Mouse (Mus musculus): Measurements from ENCODE around the gene Spta1.

GRCm38 (mm10) chr1:174172605-174173004, at the start of gene Spta1:
- TF ChIP-seq MXI1 (IDR thresholded peaks at IDR 0.05; ENCODE audit: low read depth, low read length) (peak; percentile 61; the same call in 1 of the 2 replicates), CTCF (IDR thresholded peaks at IDR 0.05 in 2 of 3, conservative IDR thresholded peaks at IDR 0.05 in 1 of 3; ENCODE audit: control insufficient read depth in 1 of 3, insufficient read depth in 1 of 3, low read depth in 2 of 3, low read length in 3 of 3, poor library complexity in 1 of 3, severe bottlenecking in 1 of 3) (no peak)

Measured in MEL (cell line).